Comparison of ENCODE assay signal across 24 mouse cellular contexts in genomic region chr3:109311875-109312274, GRCm38 (mm10). TPM values are rescaled to one million over a fixed set of nuclear protein-coding genes. Genes with fewer than 3 reads are reported as not detected.
DNase-seq lines count a peak whose midpoint lies in the region; ATAC-seq lines count a peak whose summit lies in the region.
"Had no signal": no experiment of that assay in that cellular context is flagged by ENCODE, and none has a peak within 500 bp of the region (broad histone marks: within the 10 kb centered on the region; RNA-seq: fewer than 3 reads in every experiment).

No protein-coding gene starts in this region.

- peak; percentile 42 to 51; a peak in 2 of 4 replicates for ATAC-seq in hematopoietic stem cell, adult 5-6 weeks (replicated peaks in 1 of 2; ENCODE audit: insufficient read depth in 1 of 2, low FRiP score in 2 of 2, low TSS enrichment in 1 of 2, low read depth in 1 of 2, poor library complexity in 2 of 2, severe bottlenecking in 2 of 2)
- ATAC-seq: activated CD4-positive, CD25-positive, alpha-beta regulatory T cell, adult 4 months; forebrain, embryonic 14.5 days; hindbrain, embryonic 16.5 days; intestine, embryonic 15.5 days had no signal

- no peaks in the 10 kb centered on the region for H3K36me3 ChIP-seq in heart, embryonic 10.5 days
- H3K36me3 ChIP-seq: embryonic facial prominence, embryonic 12.5 days; embryonic facial prominence, embryonic 15.5 days; G1E; hindbrain, embryonic 10.5 days; hindbrain, embryonic 13.5 days; intestine, embryonic 15.5 days had no signal

- DNase-seq in 416B (ENCODE audit: low read depth) (peak; percentile 15), R1 (ENCODE audit: low read depth, low spot score) (peak; percentile 10), liver (no peak)
- no peak for DNase-seq in heart, embryonic 10.5 days (ENCODE audit: low spot score)
- no peak for DNase-seq in ovary, adult 18-20 months (ENCODE audit: low spot score)
- DNase-seq: adrenal gland, postnatal 10 days; adrenal gland, postnatal 36 days; B cell, adult 2 months; cerebellum, adult 18-20 months; cerebellum, adult 9-10 months; cerebellum, postnatal 14 days; gastrocnemius, postnatal 25 days; heart, adult 2 months had no signal

- no peak overlapping the region for H3K27ac ChIP-seq in heart, embryonic 10.5 days
- H3K27ac ChIP-seq: embryonic facial prominence, embryonic 12.5 days; embryonic facial prominence, embryonic 15.5 days; heart, adult 2 months; hindbrain, embryonic 10.5 days; hindbrain, embryonic 13.5 days; intestine, embryonic 15.5 days had no signal

- no peak overlapping the region for H3K4me3 ChIP-seq in heart, embryonic 10.5 days
- H3K4me3 ChIP-seq: embryonic facial prominence, embryonic 12.5 days; embryonic facial prominence, embryonic 15.5 days; heart, adult 2 months; hindbrain, embryonic 10.5 days; hindbrain, embryonic 13.5 days; intestine, embryonic 15.5 days had no signal

- no peaks in the 10 kb centered on the region for H3K27me3 ChIP-seq in heart, embryonic 10.5 days (ENCODE audit: insufficient read depth, poor library complexity, severe bottlenecking)
- H3K27me3 ChIP-seq: CH12.LX; embryonic facial prominence, embryonic 12.5 days; embryonic facial prominence, embryonic 15.5 days; hindbrain, embryonic 13.5 days; intestine, embryonic 15.5 days had no signal

- H3K4me1 ChIP-seq in heart, embryonic 10.5 days = peaks cover 12% of the 10 kb centered on the region
- H3K4me1 ChIP-seq: hindbrain, embryonic 13.5 days had no signal

- no peaks in the 10 kb centered on the region for H3K9me3 ChIP-seq in heart, embryonic 10.5 days
- H3K9me3 ChIP-seq: embryonic facial prominence, embryonic 12.5 days; embryonic facial prominence, embryonic 15.5 days; hindbrain, embryonic 10.5 days; hindbrain, embryonic 13.5 days; intestine, embryonic 15.5 days had no signal

- 87% methylated on average over 3 of the region's 3 CpGs for WGBS in heart, embryonic 10.5 days

RNA-seq across cellular contexts. Expression of gene Vav3, which starts 28.6 kb away (rescaled TPM):
- 71.3 and 132 TPM in 2 replicates for total RNA-seq in hematopoietic stem cell, adult 5-6 weeks (2017)
- 9.3 and 9.4 TPM in 2 replicates for polyA plus RNA-seq in heart, embryonic 10.5 days (2016; fragmentation: Nextera tagmentation; extraction: Ambion mirVana)
- polyA plus RNA-seq: G1E had no signal

Comparison
In these comparisons a context has a peak if more than half of its experiments do, and no peak if none do; other contexts are left out.
1. DNase-seq: peak in 416B (single experiment) and R1 (single experiment); none in heart, embryonic 10.5 days (single experiment), ovary, adult 18-20 months (single experiment) and liver (single experiment).